Mouse (Mus musculus): ENCODE measurements at regions not wholly inside any gene's neighbourhood (a gene's known extent, or its start where the extent isn't known, plus 50 kb on each side); places are given as distances from the start of the nearest gene placed in this dataset.

DNA sequence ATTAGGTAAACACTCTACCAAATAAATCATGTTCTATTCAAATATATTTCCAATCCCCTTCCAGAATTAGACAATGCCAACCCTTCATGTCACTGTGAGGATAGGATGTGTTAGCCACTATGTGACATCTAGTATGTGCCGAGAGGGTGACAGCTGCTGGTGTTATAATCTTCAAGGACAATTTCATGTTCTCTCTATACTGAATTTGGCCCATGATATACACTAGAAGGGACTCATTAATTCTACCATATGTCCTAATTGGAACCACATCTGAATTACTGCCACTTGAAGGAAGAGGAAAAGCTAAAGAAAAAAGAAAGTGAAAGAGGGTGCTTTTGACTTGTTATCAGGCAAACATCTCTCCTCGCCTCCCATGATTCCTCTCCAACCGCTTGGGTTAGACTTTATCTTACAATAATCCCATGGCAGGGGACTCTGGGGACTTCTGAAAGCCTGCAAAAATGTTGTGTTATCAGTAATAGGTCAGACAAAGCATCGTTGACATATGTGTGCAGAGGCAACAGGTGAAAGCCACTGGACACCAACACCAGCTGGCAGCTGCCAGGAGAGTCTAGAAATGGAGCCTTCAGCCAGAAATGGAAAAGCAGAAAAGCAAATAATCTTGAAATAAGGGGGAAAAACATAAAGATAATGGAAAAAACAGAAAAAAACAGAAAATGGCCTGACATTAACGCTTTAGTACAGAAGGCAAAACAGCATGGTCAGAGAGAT, 131.7 kb upstream of the Hs6st1 start:
- DNase-seq, result no peak

DNA sequence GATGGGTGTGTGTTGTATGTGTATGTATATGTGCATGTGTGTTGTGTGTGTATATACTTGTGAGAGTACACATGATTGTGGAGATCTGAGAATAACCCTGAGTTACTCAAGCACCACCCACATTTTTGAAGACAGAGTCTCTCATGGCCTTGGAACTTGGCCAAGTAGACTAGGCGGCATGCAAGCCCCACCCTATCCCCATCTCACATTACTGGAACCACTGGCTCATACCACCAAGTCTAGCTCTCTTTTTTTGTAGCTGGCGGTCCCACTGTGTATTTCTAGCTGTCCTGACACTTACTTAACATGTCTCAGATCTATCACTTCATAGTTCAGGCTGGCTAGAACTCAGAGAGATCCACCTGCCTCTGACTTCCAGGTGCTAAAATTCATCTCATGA, 128.0 kb upstream of the Hs6st1 start:
- no peak for DNase-seq

DNA sequence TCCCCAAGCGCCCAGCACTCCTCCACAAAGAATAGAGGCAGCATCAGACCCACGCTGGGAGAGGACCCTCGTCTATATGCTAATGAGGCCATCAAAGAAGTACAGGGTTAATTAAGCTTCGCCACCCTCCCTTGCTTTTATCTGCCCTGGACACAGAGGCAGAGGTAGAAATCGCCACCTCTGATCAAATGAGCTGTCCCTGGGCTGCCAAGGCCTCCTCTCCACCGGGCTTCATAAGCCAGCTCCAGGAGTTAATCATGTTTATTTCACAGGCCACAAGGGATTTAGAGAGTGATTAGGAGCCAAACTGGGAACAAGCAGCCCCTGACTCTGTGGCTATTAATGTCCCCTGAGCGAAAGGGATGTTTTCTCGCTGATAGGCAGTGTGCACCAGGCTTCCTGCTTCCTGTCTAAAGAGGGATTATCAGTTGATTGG, 126.5 kb upstream of the Hs6st1 start:
- DNase-seq, result no peak

DNA sequence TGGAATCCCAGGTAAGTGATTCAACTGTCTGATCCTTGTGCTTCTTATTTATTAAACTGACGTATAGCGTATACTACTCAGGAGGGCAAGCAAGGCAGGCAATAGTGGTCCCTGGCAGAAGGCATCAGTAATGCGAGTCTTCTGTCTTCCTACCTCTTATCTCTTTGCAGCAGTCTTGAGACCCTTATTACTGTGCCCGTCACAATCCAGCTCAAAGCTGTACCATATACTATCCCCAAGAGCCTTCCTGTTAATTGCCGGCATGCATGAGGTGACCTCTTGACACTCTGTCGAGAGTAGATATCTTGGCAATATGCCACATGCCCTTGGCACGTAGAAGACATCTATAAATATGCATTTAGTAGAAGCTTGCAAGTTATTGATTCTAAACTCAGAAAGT, 126.0 kb upstream of the Hs6st1 start:
- no peak for DNase-seq

DNA sequence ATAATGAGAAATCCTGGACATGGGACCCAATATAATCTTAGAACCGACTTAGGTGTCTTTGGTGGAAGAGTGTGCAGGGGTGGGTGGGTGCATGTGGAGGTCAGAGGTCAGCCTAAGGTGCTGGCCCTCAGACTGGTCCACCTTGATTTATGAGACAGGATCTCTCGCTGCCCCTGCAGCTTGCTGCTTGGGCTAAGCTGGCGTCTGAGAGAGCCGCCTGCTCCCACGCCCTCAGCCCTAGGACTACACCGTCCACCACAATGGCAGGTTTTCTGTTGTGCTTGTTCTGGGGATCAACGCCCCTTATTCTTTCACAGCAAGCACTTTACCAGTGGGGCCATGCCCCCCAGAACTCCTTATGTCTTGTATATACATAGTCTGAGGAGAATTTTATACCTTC, 124.4 kb upstream of the Hs6st1 start:
- no peak for DNase-seq

DNA sequence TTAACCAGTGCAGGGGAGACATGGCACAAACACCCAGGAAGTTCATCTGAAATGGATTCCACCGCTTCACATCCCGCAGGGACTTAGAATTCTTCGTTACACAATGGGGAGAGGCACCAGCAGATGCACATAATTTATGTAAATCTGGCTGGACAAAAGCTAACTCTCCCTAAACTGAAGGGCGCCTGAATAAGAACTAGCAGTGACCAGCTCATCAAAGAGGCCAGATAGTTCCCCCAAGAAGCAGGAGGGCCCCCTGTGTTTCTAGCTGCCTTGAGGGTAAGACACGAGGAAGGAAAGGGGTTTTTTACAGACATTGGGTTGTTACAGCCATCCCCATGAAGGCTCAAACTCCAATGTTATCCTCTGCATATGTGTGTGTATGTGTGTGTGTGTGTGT, 123.8 kb upstream of the Hs6st1 start:
- DNase-seq, result no peak

DNA sequence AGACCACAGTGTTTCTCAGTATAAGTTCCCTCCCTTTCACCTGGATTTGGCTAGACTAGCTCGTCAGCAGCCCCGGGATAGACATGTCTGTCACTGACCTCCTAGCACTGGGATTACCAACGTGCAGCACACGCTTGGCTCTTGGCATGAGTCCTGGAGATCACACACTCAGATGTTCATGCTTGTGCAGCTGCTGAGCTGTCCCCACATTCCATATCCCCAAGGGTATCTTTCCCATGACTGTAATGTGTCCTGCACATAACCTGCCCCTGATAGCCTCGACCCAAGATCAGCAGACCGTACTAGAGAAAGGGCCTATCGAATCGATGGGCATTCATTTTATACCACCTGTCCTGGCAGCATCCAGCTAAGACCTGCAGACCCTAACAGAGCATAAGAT, 123.4 kb upstream of the Hs6st1 start:
- DNase-seq, result no peak

DNA sequence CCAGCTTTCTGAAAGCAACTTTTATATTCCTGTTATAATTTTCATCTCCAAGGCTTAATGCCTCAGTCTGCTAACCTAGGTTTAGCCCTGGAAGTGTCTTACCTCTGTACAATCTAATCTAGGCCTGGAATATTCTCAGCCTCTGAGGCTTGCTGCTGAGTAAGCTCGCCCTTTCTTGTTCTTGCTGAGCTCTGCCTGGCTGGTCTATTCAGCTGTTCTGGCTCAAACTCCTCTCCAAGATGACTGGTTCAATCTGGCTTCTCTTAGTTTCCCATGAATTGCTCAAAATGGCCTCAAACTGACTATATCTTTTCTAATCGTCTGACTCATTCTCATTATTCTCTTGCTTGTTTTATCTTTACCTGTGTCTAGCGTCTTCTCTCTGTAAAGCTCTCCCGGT, 122.6 kb upstream of the Hs6st1 start:
- no peak for DNase-seq

DNA sequence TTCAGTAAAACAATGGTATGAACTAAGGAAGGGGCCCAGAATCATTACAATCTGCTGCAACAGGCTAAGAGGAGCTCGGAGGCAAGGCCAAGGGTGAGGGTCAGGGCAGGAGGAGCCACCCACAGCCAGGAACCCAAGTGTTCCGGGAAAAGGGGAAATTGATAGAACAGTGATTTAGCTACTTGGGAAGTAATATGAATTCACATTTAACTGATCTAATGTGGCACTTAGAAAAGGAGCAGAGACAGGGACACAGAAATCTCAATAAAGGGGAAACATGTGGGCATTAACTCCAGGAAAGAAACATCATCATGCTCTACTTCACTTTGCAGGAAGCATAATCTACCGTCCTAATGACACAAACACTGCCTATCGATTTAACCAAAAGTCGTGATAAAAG, 120.1 kb upstream of the Hs6st1 start:
- no peak for DNase-seq

DNA sequence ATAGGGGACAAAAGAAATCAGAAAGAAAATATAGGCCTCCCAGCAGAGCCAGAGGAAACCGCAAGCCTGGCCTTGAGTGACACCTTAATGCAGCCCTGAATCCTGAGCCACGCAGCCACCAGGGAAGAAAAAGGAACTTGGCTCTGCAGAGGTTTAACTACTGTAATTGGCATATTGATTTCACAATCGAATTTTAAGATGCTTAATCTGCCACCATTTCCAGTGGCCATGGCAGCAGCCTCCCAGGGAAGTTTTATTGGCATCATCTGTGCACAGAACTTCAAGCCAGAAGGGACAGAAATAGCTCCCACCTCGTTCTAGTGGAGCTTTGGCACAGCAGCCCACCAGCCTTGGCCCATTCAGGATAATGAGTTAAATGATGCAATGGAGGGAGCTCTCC, 117.1 kb upstream of the Hs6st1 start:
- no peak for DNase-seq

DNA sequence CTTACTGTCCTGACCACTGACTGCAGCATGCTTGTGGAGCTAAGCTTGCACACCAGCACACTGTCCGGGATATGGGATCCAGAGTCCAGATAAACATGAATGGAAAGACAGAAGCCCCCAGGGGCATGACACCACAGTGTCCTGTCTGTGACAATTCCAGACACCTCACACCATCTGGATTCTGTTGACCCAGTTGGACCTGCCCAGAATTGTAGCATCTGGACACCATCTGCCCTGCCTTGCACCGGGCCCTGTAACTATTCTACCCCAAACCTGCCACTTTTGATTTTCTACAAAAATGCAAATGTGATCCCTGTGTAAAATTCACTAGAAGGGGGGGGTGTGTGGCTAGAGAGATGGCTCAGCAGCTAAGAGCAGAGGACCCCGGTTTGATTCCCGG, 114.5 kb upstream of the Hs6st1 start:
- no peak for DNase-seq

DNA sequence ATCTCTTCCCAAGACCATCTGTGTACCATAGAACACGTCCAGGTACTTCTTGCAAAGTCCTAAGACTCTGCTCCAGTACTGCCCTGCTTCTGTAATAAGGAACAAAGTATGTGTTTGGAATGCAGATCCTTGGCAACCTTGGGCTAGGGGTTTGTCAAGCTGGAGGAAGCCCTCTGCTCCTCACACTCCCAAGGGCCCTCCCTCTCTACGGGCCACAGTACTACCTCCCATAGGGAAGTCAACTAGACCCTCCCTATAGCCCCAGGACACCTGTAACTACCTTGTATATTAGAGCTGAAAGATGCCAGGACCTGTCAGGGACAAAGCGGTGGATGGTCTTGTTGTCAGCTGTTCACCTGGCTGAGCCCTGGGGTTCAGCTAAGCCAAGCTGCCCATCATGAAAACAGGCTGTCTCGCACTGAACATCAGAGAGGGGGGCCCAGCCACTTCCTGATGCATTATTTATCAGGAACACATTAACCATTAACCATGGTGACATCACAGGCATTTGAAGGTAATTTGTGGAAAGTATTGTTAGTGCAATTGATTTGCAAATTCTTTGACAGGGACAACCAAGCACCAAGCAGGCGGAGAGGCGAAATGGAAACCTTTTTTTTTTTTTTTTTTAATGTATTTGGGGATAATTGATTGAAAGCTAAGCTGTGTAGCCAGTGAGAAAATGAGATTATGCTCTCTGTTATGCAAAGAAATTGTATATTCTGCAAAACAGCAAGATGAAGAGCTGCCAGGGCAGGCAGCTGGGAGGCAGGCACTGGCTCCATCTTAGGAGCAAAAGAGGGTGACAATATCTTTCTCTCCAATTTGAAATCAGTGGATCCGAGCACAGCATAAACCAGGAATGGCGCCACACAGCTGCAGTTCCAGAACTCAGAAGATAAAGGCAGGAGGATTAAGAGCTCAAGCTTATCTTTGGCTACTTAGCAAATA, 110.5 kb upstream of the Hs6st1 start:
- no peak for DNase-seq

DNA sequence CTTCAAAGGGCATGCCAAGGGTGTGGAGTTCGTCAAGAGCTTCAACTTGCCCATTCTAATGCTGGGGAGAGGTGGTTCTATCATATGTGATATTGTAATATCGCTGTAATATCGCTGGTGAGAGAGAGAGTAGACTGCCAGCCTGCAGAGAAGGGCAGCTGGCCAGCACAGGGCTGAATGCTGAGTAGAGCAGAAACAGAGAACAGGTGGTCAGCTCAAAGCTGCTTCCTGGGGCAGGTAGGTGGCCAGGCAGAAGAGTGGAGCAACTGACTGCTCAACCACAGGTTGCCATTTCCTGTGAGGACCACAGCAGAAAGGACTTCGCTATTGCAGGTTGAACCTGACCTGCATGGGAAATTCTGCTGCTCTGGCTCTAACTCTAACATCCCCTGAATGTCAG, 108.5 kb upstream of the Hs6st1 start:
- no peak for DNase-seq

DNA sequence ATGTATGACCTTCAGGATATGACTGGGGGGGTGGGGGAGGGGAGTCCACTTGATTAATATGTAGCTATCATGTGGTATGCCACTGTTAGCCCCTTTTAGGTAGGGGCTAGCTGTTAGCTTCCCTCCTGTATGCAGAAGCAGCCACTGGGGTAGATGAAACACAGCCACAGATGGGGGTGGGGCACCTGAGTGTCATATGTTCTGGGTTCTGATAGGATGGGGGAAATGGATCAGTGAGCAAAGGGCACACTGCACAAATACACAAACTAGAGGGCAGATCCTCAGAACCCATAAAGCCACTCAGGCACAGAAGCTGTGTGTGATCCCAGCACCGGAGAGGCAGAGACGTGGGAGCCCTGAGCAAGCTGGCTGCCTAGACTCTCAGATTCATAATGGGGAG, 107.4 kb upstream of the Hs6st1 start:
- no peak for DNase-seq

DNA sequence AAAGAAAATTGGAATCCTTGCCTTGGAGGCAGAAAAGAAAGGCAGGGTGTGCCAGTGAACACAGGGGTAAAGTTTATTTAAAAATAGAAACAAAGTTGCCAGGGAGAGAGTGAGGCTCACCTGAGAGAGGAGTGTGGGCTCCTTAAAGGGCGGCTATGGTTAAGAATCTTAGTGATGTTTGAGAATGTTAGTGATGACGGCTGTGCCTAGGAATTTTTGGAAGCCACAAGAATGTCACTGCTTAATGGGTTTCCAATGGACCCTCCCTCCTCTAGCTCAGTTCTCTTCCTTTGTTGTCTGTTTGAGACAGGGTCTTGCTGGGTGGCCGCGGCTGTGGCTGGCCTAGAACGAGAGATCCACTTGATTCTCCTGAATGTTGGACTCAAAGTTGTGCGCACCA, 106.3 kb upstream of the Hs6st1 start:
- peak in 1 of 2 experiments; percentile 5 for DNase-seq

DNA sequence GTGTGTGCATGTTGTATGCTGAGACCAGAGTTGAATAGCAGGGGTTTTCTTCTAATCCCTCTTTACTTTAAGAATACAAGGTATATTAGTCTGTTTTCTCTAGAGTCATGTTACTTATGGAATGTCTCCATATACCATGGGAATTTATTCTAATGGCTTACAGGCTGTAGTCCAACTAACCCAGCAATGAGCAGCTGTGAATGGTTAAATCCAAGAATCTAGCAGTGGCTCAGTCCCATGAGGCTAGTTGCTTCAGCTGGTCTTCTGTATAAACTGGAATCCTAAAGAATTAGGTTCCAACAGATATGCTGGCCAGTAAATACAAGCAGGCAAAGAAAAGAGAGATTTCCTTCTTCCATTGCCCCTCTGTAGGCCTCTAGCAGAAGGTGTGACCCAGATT, 99.7 kb upstream of the Hs6st1 start:
- DNase-seq, result no peak

DNA sequence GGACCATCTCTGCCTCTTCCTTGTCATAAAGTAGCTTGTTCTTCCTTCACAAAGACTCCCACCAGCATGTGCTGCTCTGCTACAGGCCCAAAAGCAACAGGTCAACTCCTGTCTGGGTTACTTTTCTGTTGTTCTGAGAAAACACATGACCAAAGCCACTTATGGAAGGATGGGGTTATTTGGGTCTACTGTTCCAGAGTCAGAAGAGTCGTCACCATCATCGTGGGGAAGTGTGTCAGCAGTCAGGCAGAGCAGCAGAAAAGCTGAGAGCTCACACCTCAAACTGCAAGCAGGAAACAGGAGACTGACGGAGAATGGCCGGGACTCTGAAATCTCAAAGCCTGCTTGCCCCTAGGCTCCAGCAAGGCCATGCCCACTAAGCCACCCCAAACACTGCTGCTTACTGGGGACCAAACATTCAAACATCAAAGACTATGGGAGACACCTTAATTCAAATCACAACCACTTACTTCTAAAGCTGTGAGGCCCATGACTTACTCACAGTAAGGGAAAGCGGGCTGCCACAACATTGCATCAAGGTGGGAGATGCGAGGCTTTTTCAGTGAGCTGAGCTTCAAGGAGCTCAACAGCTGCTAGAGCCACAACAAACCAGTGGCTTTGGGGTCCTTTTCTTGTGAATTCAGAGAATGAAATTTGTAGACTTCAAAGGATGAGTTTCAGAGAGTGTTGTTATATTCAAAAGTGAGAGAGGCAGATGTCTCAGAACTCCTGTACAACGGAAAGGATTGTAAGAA, 96.6 kb upstream of the Hs6st1 start:
- no peak for DNase-seq

DNA sequence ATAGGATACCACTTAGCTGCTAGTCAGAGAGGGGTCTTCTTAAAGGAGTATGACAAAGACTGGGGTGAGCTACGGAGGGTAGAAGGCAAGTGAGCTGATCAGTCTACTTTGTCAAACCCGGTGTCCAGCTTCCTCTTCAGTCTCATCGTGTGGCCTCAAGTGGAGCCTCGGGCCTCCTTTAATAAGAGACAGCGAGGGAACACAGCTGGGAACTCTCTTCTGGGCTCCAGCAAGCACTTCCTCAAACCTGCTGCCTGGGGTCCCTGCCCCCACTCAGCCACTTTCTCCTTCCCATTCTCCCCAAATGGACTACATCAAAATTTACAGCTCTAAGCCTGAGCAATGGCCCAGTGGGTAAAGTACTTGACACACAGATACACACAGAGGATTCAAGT, 96.0 kb upstream of the Hs6st1 start:
- no peak for DNase-seq

DNA sequence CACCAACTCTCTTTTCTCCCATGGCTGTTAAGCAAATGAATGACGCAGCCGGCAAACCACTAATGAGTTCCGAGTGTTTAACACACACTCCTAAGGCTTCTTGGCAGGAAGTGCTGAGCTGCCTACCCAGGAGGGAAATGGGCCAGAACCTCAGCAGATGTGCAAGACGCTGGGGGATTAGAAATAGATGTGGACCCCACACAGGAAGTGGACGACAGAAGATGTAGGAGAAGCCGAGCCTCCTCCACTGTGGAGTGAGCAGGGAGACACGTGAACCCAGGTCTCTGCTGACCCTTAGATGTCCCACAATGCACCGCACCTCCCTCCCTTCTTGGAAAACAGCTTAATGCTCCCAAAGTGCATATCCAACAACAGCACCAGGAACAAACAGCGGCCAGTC, 94.8 kb upstream of the Hs6st1 start:
- peak; percentile 7 to 16 for DNase-seq

DNA sequence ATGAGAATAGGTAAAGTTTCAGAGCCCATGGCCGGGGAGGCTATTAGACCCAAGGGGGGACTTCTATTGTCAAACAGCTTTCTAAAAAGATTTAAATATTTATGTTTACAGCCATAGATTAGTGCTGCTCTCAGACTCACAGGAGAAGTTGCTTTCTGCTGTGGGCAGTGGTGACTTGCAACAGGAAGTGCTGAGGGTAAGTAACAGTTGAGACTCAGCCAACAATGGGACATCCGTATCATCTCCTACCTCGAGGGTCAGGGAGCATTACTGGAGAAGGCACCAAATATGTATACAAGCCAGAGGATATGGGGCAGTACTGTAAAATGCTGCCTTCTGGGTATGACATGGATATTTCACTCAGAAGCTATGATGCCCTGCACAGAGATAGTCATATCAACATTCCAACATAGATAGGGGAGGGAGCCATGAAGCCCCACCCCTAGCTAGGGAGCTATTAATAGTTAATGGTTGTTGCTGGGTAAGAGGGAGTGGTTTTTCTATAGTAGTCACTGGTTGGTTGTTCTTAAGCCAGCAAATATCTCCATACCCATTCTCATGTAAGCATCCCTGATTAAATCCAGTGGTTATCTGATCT, 92.5 kb upstream of the Hs6st1 start:
- DNase-seq, result no peak

DNA sequence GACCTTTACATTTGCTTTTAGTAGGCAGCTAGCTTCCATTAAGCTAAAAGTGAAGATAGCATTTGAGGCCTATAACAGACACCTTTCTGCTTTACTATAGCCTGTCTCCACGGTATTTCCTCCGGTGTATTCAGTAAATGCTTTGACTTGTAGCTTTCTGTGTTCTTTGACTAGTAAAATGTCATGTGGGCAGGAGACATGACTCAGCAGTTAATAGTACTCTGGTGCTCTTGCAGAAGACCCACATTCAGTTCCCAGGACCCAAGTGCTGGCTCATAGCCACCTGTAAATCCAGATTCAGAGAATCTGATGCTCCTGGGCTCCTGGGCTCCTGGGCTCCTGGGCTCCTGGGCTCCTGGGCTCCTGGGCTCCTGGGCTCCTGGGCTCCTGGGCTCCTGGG, 91.7 kb upstream of the Hs6st1 start:
- DNase-seq, result no peak

DNA sequence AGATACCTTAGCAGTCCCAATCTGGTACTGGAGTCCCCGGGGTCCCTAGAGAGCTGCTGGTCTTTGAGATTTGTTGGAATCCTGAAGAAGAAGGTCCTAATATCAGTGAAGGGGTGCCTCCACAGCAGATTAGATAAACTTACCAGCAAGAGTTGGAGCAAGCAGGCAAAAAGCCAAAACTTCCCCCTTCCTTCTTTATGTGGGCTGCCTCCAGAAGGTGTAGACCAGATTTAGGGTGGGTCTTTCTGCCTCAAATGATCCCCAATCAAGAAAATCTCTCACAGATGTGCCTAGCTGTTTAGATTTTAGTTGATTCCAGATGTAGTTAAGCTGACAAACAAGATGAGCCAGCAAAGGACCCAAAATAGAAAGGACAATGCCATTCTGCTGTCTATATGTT, 90.1 kb upstream of the Hs6st1 start:
- DNase-seq, result no peak

DNA sequence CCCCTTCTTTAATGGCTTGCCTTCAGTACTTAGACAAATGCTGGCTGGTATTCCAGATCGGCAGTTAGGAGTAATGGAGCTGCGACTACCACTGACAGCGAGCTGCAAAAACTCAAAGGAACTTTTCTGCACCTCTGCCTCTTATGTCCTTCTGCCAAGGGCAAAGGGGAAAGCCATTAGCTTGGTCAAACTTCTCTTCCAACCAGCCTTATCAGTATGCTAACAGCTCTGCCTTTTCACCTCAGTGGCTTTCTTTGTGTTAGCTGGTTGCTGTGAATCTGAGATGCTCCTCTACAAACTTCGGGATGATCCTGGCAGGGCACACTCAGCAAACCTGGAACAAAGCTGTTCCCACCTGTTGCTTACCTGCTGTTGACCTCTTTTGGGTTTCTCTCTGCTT, 89.4 kb upstream of the Hs6st1 start:
- DNase-seq, result no peak

All from lung, adult 18-20 months (tissue).